Mouse (Mus musculus) granulocyte monocyte progenitor cell, adult 5-6 weeks (primary cell): ENCODE results near the gene Rnf10. TPM values are rescaled to one million over a fixed set of nuclear protein-coding genes. Genes with fewer than 3 reads are reported as not detected.

ENCODE experiments used
- ATAC-seq: replicated peaks from 2 replicates; pipeline ENCODE4 v1.8.0; 2016; ENCODE audit warnings: mild to moderate bottlenecking, moderate TSS enrichment, inconsistent platforms; ENCODE audit not compliant: poor library complexity, severe bottlenecking
- total RNA-seq, 2 experiments: library from RNA; stranded (forward) in 1 of 2; stranded (reverse) in 1 of 2; fragments of 200-712, 200-1000 nt in 1 of 2; fragments of >200 nt in 1 of 2; fragmentation: Nextera tagmentation in 1 of 2; gene quantifications; 2 replicates each; pipeline ENCODE4 v1.2.3; 2014 to 2017

The Rnf10 gene
- total RNA-seq, 2 experiments from 2014 or later = 52.6 to 93.7 TPM

DNA sequence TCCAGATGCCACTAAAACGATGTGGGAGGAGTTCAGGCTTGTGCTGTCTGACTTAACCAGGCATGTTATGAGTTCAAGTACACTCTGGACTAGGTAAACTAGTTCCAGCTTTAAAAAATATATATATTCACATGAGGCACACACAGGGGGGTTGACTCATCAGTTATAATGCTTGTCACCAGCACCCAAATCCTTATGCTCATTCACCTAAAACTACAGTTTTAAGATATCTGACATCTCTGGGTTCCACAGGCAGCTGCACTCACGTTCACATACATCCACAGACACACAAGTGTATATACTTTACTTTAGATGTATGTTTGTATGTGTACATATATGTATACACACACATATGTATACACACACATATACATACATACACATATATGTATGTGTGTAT, 6.1 kb upstream of the Rnf10 start:
- ATAC-seq = no peak

DNA sequence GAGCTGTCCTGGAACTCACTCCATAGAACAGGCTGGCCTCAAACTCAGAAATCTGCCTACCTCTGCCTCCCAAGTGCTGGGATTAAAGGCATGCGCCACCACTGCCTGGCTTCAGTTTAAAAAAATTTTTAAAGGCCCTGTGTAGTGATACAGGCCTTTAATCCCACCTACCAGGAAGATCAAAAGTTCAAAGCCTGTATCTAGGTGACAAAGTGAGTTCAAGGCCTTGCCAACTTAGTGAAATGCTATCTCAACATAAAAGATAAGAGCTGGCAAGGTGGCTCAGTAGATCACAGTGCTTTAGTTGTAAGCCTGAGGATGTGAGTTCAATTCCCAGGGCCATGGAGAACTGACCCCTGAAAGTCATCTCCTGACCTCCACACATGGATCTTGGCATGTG, 5.4 kb upstream of the Rnf10 start:
- no peak for ATAC-seq

- ATAC-seq = no peak
Observed at GRCm38 (mm10) chr5:115275998-115276397, 3.3 kb upstream of the Rnf10 start.

- no peak for ATAC-seq
Observed at GRCm38 (mm10) chr5:115274771-115275170, 2.1 kb upstream of the Rnf10 start.

GRCm38 (mm10) chr5:115274353-115274752, 1.7 kb upstream of the Rnf10 start:
- ATAC-seq = no peak

- ATAC-seq = no peak
Observed at GRCm38 (mm10) chr5:115273549-115274135, 944 bp upstream of the Rnf10 start.

DNA sequence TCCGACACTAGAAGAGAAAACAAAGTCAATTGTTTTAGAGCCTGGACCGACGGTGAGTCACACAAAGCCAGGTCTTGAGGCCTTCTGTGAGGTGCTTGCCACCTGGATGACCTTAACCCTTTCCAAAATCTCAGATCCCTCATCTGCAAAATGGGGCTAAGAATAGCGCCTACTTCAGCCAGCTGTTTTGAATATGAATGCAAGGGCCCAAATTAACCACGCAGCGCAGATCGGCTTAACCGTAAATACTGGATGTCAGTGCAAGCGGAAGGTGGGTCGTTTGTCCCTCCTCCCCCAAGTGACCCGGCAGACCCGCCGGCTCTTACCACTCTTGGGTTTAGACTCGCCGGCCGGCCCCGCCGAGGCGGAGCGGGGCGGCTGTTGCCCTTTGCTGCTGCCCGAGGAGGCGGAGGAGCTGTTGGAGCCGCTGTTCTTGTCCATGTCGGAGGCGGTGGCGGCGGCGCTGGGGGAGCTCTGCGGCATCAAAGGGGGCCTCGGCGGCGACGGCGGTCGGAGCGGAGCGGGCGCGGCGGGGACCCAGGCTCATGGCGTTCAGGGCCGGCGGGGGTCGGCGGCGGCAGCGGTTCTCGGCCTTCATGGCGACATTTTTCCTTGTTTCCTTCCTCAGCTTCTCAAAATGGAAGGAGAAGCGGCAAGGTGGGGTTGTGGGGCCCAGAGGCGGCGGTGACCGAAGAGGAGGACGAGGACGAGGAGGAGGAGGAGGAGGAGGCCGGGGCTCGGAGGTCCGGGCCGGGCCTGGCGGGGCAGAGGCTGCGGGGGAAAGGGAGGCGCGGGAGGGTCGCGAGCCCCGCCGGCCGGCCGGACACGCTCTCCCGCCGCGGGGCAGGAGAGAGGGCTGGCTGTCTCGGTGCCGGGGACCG, 527 bp downstream of the Rnf10 start:
- peak; percentile 23; the same call in 1 of the 2 replicates for ATAC-seq

DNA sequence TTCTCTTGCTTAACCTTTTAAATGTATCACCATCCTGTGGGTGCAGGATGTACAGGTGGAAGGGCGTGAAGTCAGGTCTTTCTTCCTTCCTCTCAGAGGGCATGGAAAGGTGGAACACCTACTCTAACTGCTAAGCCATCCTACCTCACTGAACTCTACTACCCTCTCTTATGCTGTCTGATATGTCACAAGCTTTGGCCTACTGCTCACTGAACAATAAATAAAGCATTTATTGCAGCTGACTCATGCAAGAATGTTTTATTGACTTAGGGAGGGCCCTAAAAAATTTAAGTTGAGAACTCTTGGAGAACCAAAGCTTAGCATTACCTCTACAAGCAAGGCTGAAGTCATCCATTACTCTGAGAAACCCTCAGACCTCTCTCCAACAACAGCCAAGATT, 2.7 kb downstream of the Rnf10 start:
- ATAC-seq = no peak

DNA sequence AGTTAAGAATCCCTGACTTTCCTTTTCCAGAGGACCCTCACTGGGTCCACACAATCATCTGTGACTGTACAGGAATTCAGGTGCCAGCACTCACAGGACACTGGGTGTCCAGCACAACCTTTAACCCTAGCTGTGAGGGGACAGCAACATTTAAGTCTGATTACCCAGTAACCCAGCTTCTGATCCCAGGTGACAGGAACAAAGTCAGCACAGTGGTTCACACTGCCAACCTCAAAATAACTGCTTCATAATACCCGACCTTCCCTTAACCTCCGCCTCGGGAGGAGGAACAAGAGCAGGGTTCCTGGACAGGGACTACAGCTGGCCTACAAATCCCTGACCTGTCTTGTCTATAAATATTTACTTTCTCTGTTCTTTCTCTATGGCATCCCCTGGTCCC, 4.4 kb downstream of the Rnf10 start:
- no peak for ATAC-seq

DNA sequence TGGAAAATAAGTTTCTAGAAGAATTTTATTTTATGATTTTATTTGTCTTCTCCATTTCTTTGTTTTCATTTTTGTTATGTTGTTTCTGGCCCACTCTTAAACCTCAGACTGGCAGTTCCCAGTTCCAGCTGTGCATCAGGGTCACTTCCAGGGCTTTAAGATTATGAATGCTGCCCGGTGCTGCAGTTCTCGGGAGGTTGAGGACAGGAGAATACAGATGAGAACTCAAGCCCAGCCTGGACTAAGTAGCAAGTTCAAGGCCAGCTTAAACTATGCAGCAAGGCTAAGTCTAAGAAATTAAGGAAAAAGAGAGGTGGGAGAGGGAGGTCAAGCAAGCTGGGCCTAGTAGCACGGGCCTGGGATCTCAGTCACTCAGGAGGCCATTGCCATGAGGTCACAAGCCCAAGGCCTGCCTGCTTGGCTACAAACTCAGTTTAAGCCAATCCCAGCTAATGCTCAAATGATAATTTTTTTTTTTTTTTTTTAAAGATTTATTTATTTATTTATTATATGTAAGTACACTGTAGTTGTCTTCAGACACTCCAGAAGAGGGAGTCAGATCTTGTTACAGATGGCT, 5.1 kb downstream of the Rnf10 start:
- no peak for ATAC-seq

GRCm38 (mm10) chr5:115266787-115267468, 5.8 kb downstream of the Rnf10 start:
- peak; percentile 92 for ATAC-seq

GRCm38 (mm10) chr5:115266340-115266739, 6.4 kb downstream of the Rnf10 start:
- no peak for ATAC-seq

GRCm38 (mm10) chr5:115262502-115263291, 10.0 kb downstream of the Rnf10 start:
- ATAC-seq = no peak

DNA sequence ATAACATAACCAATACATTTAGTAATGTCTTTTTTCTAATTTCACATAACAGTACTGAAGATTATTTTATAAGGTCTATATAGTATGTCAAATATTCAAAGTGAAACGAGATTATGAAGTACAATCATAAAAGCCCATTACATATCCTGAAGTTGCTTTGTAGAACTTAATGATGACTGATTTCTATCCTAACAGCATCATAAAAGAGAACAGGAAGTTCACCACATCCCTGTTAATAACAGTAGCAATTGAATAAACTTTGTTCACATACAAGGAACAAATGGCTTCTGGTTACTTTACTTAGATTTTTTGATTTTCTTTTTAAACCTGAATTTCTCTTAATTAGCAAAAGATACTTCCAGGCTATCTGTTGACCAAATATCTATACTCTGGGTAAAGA, 10.8 kb downstream of the Rnf10 start:
- no peak for ATAC-seq

GRCm38 (mm10) chr5:115261141-115261540, 11.6 kb downstream of the Rnf10 start:
- ATAC-seq = no peak

DNA sequence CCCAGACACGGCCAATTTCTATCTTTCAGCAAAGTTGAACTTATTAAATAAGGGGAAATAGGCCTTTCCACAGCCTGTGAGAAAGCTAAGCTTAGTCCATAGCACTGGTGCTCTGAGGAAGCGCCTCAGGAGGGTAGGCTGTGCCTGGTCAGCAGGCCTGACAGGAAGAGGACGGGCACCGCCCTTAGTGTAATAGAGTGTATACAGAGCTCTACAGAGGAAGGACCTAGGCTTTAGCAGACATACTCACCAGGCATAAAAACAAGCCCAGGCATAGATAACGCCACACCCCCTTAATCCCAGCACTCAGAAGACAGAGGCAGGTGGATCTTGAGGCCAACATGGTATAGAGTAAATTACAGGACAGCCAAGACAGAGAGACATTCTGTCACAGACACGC, 12.3 kb downstream of the Rnf10 start:
- ATAC-seq = no peak

DNA sequence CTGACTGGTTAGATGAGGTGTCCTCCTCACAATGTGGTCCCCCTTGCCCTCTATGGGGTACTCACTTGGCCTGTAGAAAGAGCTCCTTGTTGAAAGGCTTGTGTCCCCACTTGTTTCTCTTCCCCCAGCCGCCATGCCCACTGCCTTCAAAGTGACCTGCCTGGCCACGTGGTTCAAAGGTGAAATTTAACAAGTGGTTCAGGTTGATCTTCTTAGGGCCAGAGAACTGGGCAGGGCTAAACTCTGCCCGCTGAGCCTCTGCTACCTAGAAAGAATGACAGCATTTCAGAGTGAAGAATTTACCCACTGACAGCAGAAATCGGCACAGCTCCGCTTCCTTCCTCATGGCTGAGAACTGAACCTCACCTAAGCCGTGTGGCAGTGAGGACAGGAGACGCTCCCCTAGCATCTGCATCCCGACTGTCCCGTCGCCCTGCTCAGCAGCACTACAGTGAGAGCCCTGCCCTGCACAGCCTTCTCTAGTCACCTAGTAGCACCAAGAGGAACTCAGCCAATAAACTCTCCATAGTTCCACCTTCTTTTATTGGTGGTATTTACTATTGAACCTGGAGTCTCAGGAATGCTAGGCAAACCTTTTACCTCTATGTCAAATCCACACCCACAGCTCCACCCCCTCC, 15.7 kb downstream of the Rnf10 start:
- ATAC-seq = no peak

GRCm38 (mm10) chr5:115255472-115255871, 17.2 kb downstream of the Rnf10 start:
- ATAC-seq = no peak

GRCm38 (mm10) chr5:115240191-115240590, 32.5 kb downstream of the Rnf10 start:
- no peak for ATAC-seq

GRCm38 (mm10) chr5:115238729-115239195, 33.9 kb downstream of the Rnf10 start:
- ATAC-seq = no peak
